Mouse (Mus musculus): ENCODE data around the gene Imp3. TPM values are rescaled to one million over a fixed set of nuclear protein-coding genes. Genes with fewer than 3 reads are reported as not detected.

The Imp3 gene
- polyA plus RNA-seq, 1 experiment from 2014 or later, result 65.1 TPM

GRCm38 (mm10) chr9:56953562-56953961, 16.3 kb downstream of the Imp3 start:
- H3K9me3 ChIP-seq, result no peaks in the 10 kb centered on the region
- no peaks in the 10 kb centered on the region for H3K27me3 ChIP-seq (ENCODE audit: insufficient read depth, poor library complexity, severe bottlenecking)
- WGBS, result 89% methylated on average over 1 of the region's 1 CpGs
- H3K4me1 ChIP-seq, result peaks cover 7% of the 10 kb centered on the region
- H3K4me3 ChIP-seq, result no peak overlapping the region
- H3K36me3 ChIP-seq, result peaks cover 13% of the 10 kb centered on the region
- H3K27ac ChIP-seq, result no peak overlapping the region
- no peak for DNase-seq (ENCODE audit: low spot score)

DNA sequence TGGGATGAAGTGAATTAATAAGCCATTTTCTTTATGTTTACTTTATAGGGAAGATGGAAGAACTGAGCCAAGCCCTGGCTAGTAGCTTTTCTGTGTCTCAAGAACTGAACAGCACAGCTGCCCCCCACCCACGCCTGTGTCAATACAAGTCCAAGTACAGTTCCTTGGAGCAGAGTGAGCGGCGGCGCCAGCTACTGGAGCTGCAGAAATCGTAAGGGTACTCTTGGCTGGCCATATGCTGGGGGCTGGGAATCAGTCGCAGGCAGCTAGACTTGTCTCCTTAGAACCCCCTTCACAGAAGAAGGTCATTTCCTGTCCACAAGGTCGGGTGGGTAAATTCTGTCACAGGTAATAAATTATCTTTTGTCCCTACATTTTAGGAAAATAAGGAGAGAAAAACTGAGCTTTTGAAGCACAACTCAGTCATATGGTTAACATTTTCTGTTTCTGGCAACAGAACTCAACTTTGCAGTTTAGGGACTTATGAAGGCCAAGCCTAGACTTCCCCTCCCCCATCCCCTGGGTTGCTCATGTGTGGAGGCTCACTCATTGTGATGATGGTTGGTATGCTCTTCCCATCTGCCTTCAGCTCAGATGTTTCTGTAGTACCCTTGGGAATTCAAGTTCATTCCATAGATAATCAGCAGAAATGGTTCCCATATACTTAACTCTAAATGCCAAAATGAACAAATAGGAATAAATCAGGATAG, 19.8 kb downstream of the Imp3 start:
- H3K27ac ChIP-seq, result no peak overlapping the region
- no peaks in the 10 kb centered on the region for H3K4me1 ChIP-seq
- H3K27me3 ChIP-seq (ENCODE audit: insufficient read depth, poor library complexity, severe bottlenecking), result no peaks in the 10 kb centered on the region
- no peak for DNase-seq (ENCODE audit: low spot score)
- WGBS, result 72% methylated on average over 7 of the region's 7 CpGs
- peaks cover 24% of the 10 kb centered on the region for H3K36me3 ChIP-seq
- no peaks in the 10 kb centered on the region for H3K9me3 ChIP-seq
- no peak overlapping the region for H3K4me3 ChIP-seq

GRCm38 (mm10) chr9:56958689-56959088, 21.4 kb downstream of the Imp3 start:
- Histone ChIP-seq H3K36me3 (peaks cover 37% of the 10 kb centered on the region), H3K9me3 (no peaks in the 10 kb centered on the region), H3K4me1 (no peaks in the 10 kb centered on the region), H3K27me3 (ENCODE audit: insufficient read depth, poor library complexity, severe bottlenecking) (no peaks in the 10 kb centered on the region), H3K27ac (no peak overlapping the region), H3K4me3 (no peak overlapping the region)
- WGBS, result 86% methylated on average over 2 of the region's 2 CpGs
- DNase-seq (ENCODE audit: low spot score), result no peak

DNA sequence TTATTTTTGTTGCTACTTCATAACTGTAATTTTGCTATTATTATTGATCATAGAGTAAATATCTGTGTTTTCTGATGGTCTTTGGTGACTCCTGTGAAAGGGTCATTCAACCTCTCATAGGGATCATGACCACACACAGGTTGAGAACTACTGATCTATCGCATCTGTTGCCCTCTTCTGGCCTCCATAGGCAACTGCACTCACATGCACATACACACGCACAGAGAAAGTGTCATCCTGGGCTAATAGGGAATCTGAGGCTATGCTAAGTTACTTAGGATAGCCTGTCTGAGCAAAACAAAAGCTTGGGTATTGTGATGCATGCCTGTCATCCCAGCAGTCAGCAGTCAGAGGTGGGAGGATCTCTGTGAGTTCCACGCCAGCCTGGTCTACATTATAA, 24.3 kb downstream of the Imp3 start:
- no peak overlapping the region for H3K27ac ChIP-seq
- no peak for DNase-seq (ENCODE audit: low spot score)
- H3K4me1 ChIP-seq, result no peaks in the 10 kb centered on the region
- peaks cover 41% of the 10 kb centered on the region; the same call in 1 of the 2 replicates for H3K36me3 ChIP-seq
- H3K9me3 ChIP-seq, result no peaks in the 10 kb centered on the region
- H3K27me3 ChIP-seq (ENCODE audit: insufficient read depth, poor library complexity, severe bottlenecking), result no peaks in the 10 kb centered on the region
- WGBS, result 94% methylated on average over 3 of the region's 3 CpGs
- H3K4me3 ChIP-seq, result no peak overlapping the region

- no peak overlapping the region for H3K27ac ChIP-seq
- H3K4me1 ChIP-seq, result peaks cover 9% of the 10 kb centered on the region; the same call in 1 of the 2 replicates
- no peak for DNase-seq (ENCODE audit: low spot score)
- WGBS, result 55% methylated on average over 2 of the region's 2 CpGs
- H3K9me3 ChIP-seq, result no peaks in the 10 kb centered on the region
- no peaks in the 10 kb centered on the region for H3K27me3 ChIP-seq (ENCODE audit: insufficient read depth, poor library complexity, severe bottlenecking)
- peaks cover 20% of the 10 kb centered on the region for H3K36me3 ChIP-seq
- H3K4me3 ChIP-seq, result no peak overlapping the region
Measured at GRCm38 (mm10) chr9:56970158-56970557, 32.9 kb downstream of the Imp3 start.

- no peak for DNase-seq (ENCODE audit: low spot score)
- no peak overlapping the region for H3K27ac ChIP-seq
- peaks cover 16% of the 10 kb centered on the region for H3K36me3 ChIP-seq
- H3K4me1 ChIP-seq, result peaks cover 9% of the 10 kb centered on the region; the same call in 1 of the 2 replicates
- WGBS, result 70% methylated on average over 8 of the region's 8 CpGs
- H3K27me3 ChIP-seq (ENCODE audit: insufficient read depth, poor library complexity, severe bottlenecking), result no peaks in the 10 kb centered on the region
- no peaks in the 10 kb centered on the region for H3K9me3 ChIP-seq
- no peak overlapping the region for H3K4me3 ChIP-seq
Measured at GRCm38 (mm10) chr9:56973960-56974524, 36.8 kb downstream of the Imp3 start.

DNA sequence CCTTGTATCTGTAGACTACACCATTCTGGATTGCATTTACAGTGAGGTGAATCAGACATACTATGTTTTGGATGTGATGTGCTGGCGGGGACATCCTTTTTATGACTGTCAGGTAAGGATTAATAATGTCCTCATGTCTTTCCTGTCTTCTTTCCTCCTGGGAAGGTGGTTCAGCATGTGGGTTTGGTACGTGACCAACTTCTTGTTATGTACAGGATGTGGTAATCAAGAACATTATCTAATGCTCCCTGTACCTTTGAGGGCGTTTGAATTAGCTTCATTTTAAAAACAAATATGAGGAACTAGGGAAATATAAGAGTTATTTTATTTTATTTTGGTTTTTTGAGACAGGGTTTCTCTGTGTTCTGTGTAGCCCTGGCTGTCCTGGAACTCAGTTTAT, 37.9 kb downstream of the Imp3 start:
- no peak overlapping the region for H3K4me3 ChIP-seq
- no peaks in the 10 kb centered on the region for H3K27me3 ChIP-seq (ENCODE audit: insufficient read depth, poor library complexity, severe bottlenecking)
- H3K4me1 ChIP-seq, result peaks cover 9% of the 10 kb centered on the region; the same call in 1 of the 2 replicates
- 80% methylated on average over 3 of the region's 3 CpGs for WGBS
- no peak overlapping the region for H3K27ac ChIP-seq
- peaks cover 22% of the 10 kb centered on the region for H3K36me3 ChIP-seq
- H3K9me3 ChIP-seq, result no peaks in the 10 kb centered on the region; the same call in 1 of the 2 replicates
- no peak for DNase-seq (ENCODE audit: low spot score)

- Histone ChIP-seq H3K4me3 (no peak overlapping the region), H3K4me1 (no peaks in the 10 kb centered on the region), H3K36me3 (peaks cover 30% of the 10 kb centered on the region), H3K27me3 (ENCODE audit: insufficient read depth, poor library complexity, severe bottlenecking) (no peaks in the 10 kb centered on the region), H3K27ac (no peak overlapping the region), H3K9me3 (no peaks in the 10 kb centered on the region; the same call in 1 of the 2 replicates)
- 82% methylated on average over 6 of the region's 6 CpGs for WGBS
- DNase-seq (ENCODE audit: low spot score), result no peak
Measured at GRCm38 (mm10) chr9:56980186-56980585, 42.9 kb downstream of the Imp3 start.

GRCm38 (mm10) chr9:56981502-56981901, 44.2 kb downstream of the Imp3 start:
- no peak overlapping the region for H3K27ac ChIP-seq
- 56% methylated on average over 1 of the region's 1 CpGs for WGBS
- H3K27me3 ChIP-seq (ENCODE audit: insufficient read depth, poor library complexity, severe bottlenecking), result no peaks in the 10 kb centered on the region
- H3K36me3 ChIP-seq, result peaks cover 30% of the 10 kb centered on the region
- no peaks in the 10 kb centered on the region for H3K4me1 ChIP-seq
- no peaks in the 10 kb centered on the region; the same call in 1 of the 2 replicates for H3K9me3 ChIP-seq
- no peak for DNase-seq (ENCODE audit: low spot score)
- no peak overlapping the region for H3K4me3 ChIP-seq

Other genes with a start within 250 kb of the Imp3 start
- gene Lingo1, start 141.0 kb upstream of the Imp3 start, polyA plus RNA-seq (2016; fragmentation: Nextera tagmentation; extraction: Ambion mirVana), result 0.92 and 2.3 TPM in 2 replicates
- gene Odf3l1, start 72.8 kb upstream of the Imp3 start, polyA plus RNA-seq (2016; fragmentation: Nextera tagmentation; extraction: Ambion mirVana), result 0.64 and 1.4 TPM in 2 replicates
- gene Cspg4, start 72.4 kb upstream of the Imp3 start, polyA plus RNA-seq (2016; fragmentation: Nextera tagmentation; extraction: Ambion mirVana), result 22.5 and 39.4 TPM in 2 replicates
- gene Snx33, start 9.1 kb upstream of the Imp3 start, polyA plus RNA-seq (2016; fragmentation: Nextera tagmentation; extraction: Ambion mirVana), result 8.0 and 8.1 TPM in 2 replicates
- 24.4 and 27.4 TPM in 2 replicates for gene Snupn, start 13.4 kb downstream of the Imp3 start, polyA plus RNA-seq (2016; fragmentation: Nextera tagmentation; extraction: Ambion mirVana)
- 15.6 and 23.4 TPM in 2 replicates for gene Ptpn9, start 57.4 kb downstream of the Imp3 start, polyA plus RNA-seq (2016; fragmentation: Nextera tagmentation; extraction: Ambion mirVana)
- gene Sin3a, start 134.6 kb downstream of the Imp3 start, polyA plus RNA-seq (2016; fragmentation: Nextera tagmentation; extraction: Ambion mirVana), result 36.2 and 38.1 TPM in 2 replicates
- 73.7 and 78.3 TPM in 2 replicates for gene Man2c1, start 193.2 kb downstream of the Imp3 start, polyA plus RNA-seq (2016; fragmentation: Nextera tagmentation; extraction: Ambion mirVana)
- gene Neil1, start 210.8 kb downstream of the Imp3 start, polyA plus RNA-seq (2016; fragmentation: Nextera tagmentation; extraction: Ambion mirVana), result 4.5 TPM in 2 replicates
- gene Commd4, start 220.9 kb downstream of the Imp3 start, polyA plus RNA-seq (2016; fragmentation: Nextera tagmentation; extraction: Ambion mirVana), result 79.9 and 92.8 TPM in 2 replicates